Mouse (Mus musculus) regulatory T cell (primary cell): ENCODE measurements at regions not wholly inside any gene's neighbourhood (a gene's known extent, or its start where the extent isn't known, plus 50 kb on each side); places are given as distances from the start of the nearest gene placed in this dataset.

ENCODE experiments used
- in situ Hi-C: fragments of 300-600 bp; cut with MboI, MseI; formaldehyde crosslinking; loops from one replicate; pipeline ENCODE4 v1.15.1; 2025; ENCODE audit warnings: high pct_unique_total_duplicates

DNA sequence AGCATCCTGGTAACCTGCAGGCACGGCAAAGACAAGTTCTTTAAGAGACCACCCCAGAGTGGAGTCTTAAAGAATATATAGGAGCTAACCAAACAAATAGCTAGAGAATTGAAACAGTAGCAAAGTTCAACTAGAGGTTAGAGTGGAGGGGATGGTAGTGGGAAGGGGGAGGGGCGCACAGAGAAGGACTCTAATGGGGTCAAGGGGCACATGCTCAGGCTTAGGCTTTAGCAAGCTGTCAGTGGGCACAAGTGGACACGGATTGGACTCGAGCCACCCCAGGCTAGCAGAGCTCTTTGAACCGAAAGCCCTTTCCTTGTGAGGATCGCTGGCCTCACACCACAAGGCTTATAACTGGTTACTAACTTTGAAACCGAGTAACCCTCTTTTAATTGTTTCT is 53.4 kb upstream of the Sipa1l1 start:
- in situ Hi-C loops: no loop called here
